Mouse (Mus musculus) gastrocnemius, postnatal 25 days (tissue): ENCODE data around the gene Mitd1. TPM values are rescaled to one million over a fixed set of nuclear protein-coding genes. Genes with fewer than 3 reads are reported as not detected.

Experiments used
- DNase-seq: peaks from one replicate; pipeline ENCODE4 v3.0.0; 2022
- long read RNA-seq, 2 experiments: library from polyadenylated mRNA; stranded (forward); transcript quantifications; one replicate each; pipeline ENCODE4 v2.0.0; 2021
- total RNA-seq, 2 experiments: library from RNA; stranded (reverse); gene quantifications; 1 replicate in 1 of 2; 2 replicates in 1 of 2; pipeline ENCODE4 v1.2.3; 2021

Gene Mitd1
- 1 to 10 TPM; 2.5 to 3.0 TPM for total RNA-seq
- long read RNA-seq, experiment 1, partial matches to known transcripts, result 2 of 3 reads
- long read RNA-seq, experiment 1, other reads (novel, unspliced or antisense), result 0 of 3 reads
- long read RNA-seq, experiment 2, partial matches to known transcripts, result 1 of 1 reads
- long read RNA-seq, experiment 2, other reads (novel, unspliced or antisense), result 0 of 1 reads

DNA sequence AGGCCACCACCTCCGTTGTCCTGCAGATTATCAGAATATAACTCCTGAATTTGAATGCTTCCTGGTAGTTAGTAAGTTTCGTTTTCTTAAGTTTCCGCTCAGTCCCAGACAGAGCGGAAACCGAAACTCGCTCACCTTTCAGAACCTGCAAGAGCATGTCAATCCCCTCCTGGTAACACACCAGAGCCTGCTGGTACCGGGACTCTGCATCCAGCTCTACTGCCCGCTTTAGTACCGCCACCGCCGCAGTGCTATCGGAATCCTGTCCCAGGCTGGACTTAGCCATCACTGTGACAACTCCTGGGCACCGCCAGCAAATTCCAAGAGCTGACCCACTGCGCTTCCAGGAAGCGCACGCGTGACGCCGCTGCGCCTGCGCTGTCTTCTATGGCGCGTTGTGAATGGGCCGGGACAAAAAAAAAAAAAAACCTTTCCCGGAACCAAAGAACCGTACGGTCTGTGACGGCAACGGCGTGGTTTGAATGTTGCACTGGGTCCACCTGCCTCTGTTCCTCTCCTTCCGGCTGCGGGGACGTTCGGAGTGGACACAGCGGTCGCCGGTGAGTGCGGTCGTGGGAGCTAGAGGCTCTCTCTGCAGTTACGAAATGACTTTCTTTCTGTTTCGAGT is at the start of gene Mitd1, which contains the start of gene Mrpl30:
Gene Mitd1 (minus strand): TSS at position 387 of the 628 bp plus-strand sequence.
Gene Mrpl30 (plus strand): TSS at position 453 of the 628 bp plus-strand sequence.
- DNase-seq, result peak; percentile 88

DNA sequence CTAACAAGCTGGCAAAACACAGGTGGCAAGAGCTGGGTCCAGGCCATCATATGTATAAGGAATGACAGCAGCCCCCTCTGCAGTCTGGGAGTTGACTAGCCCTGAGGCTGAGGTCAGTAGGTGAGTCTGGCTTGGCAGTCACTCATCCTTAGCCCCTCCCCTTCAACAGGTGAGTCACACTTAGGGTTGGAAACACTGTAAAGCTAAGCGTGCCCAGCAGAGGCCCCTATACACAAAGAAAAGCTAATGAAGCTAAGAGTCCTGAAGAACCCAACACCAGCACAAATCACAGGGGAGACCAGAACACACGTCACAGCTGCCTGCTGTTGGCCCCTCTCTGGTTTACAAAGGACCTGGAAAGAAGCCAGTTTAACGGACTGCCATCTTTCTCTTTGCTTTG is 41.6 kb upstream of the Mitd1 start:
- DNase-seq, result no peak

DNA sequence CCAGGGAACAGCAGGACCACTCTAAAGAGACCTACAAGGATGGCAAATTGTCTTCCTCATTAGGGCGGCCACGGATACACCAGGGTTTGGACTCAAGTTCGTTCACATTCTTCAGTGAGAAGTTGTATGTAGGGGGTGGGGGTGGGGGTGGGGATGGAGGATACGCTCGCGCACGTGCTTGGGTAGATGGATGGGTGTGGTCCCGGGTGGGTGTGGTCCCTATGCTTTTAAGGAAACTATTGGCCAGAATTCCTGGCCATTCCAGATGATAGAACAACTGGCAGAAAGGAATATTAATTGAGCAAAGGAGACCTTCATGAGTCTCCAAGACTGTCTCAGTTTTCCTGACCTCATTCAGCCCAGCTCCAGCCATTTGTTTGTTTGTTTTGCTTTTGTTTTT is 35.8 kb upstream of the Mitd1 start:
- DNase-seq, result no peak

DNA sequence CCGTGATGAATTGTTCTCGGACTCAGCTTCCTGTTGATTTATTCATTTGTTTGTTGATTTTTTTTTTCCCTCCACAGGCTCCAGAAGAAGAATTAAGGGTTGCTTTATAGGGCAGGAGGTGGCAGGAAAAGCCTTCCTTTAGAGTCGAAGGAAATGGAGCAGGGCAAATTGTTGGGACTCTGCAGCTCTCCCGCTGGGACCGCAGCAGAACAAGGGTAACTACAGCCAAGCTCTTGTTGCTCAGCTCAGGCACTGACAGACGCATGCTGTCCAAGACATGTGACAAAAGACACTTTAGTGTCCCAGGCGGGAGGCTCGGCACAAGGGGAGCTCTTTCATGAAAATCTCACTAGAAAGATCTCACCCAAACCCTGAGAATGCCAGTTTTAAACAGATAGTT is 32.3 kb upstream of the Mitd1 start:
- DNase-seq, result no peak

DNA sequence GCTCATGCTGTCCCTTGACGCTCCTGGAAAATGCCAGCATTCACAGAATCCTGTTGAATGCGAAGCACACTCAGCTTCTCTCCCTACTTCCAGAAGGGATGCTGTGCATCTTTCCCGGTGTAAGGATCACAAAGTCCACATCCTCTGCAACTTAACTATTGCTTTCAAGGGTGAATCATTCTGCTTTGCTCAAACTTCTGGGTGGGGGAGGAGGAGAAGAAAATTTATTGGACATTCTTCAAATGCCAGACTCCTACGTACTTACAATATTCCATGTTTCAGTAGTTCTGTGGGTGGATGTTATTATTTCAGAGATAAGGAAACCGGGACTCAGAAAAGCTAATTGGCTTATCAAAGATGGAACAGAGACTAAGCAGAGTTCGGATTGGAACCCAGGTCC is 27.9 kb upstream of the Mitd1 start:
- DNase-seq, result no peak

DNA sequence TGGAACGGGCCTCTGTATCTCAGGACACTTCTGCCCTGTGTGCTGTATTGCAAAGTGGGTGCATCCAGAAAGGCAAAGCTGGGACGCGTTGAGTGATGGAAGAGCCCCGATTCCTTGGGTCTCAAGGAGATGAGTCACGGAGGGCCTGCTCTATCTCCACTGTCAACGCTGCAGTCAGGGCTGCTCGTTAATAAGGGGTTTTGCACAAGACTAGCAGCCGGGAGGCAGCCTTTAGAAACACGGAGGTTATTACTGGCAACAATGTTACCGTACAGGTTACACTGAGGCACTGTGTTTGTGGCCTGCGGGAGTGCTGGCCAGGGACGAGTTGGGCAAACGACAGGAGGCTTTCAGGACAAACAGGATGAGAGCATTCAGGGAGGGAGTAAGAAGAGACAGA is 27.5 kb upstream of the Mitd1 start:
- no peak for DNase-seq

DNA sequence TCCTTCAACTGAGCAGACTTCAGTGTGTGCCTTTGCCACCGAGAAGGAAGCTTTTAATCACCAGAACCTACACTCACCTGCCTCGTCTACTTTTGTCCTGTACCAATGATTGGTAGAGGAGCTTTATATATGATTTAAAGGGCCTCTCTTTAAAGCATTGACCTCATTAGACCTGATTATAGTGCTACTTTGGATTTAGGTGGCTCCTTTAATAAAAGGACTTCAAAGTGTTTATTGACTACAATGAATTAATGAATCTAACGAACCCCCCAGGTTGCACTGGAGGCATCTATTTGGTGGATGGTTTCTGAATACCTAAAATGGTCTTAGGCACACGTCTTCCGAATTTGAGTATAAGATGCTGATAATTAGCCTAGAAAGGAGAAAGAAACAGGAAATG is 26.2 kb upstream of the Mitd1 start, which contains the start of gene Lyg2:
Gene Lyg2 (minus strand): TSS at position 101 of the 400 bp plus-strand sequence.
- DNase-seq, result no peak

DNA sequence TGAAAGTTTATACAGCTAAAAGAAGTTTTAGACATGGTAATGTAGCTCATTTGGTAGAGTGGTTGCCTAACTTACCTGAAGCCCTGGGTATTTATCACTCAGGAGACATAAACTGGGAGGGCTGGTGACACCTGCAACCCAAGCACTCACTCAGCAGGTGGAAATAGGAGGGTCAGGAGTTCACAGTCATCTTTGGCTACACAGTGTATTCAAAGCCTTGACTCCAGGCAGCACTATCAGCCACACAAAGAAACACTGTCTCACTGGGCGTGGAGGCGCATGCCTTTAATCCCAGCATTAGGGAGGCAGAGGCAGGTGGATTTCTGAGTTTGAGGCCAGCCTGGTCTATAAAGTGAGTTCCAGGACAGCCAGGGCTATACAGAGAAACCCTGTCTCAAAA is 22.5 kb upstream of the Mitd1 start:
- DNase-seq, result no peak

DNA sequence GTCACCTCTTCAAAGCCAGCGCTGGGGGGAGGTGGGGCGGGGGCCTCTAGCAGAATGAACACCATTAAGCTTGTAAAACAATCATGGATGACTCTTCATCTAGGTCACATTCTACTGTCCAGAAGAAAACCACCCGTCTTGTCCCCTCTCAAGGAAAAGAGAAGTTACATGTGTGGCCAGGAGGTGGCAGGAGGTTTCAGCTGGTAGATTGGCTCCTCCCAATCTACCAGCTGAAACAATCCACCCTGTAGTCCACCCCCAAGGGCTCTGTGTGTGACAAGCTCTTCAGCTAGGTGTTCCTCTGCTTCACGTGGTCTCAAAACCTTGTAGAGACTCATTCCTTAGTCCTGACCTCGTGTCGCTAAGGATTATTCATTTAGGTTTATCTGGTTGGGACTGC is 13.0 kb upstream of the Mitd1 start:
- DNase-seq, result no peak

DNA sequence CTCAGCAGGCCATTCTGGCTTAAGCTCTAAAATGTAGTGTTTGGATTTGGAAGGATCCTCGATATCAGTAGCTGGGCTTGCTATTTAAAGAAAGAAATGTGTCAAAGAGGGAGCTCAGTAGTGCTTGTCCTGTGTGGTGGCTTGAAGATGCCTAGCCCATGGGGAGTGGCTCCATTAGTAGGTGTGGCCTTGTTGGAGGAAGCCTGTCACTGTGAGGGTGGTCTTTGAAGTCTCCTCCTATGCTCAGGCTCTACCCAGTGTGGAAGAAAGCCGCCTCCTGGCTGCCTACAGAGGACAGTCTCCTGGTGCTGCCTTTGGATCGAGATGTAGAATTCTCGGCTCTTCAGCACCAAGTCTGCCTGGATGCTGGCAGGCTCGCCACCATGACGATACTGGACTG is 10.1 kb upstream of the Mitd1 start:
- DNase-seq, result no peak

DNA sequence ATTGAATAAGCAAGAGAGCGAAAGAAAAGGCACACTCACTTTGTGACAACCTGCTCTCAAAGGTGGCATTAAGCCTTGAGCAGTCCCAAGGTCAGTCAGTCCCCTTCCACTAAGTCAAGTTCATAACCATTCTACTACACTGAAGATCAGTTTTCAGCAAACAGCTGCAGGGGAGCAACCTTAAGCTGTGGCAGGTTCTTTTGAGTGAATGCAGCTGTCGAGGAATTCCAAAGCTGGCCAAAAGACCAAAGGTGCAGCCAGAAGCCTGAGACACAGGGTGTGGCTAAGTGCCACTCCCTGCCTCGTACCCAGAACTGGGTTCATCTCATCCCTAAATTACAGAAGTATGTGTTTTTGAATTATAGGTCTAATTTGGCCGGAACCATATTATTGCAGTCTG is 9.6 kb upstream of the Mitd1 start:
- DNase-seq, result no peak

DNA sequence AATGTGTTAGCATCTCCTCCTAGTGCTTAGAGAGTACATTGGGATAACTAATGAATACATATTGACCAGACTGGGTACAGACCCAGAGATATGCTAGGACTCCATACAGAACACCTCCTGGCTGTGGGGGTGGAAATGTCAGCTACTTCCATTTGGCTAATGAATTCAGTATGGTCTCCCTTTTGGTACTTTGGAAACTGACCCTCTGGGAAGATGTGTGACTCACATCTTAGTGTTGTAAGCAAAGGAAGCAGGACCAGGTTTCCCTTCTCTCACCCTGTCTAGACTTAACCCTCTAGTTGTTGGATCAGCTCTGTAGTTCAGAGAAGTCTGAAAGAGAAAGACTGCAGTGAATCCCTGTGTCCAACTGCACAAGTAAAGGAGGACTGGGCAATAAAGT is 4.4 kb upstream of the Mitd1 start:
- DNase-seq, result no peak

DNA sequence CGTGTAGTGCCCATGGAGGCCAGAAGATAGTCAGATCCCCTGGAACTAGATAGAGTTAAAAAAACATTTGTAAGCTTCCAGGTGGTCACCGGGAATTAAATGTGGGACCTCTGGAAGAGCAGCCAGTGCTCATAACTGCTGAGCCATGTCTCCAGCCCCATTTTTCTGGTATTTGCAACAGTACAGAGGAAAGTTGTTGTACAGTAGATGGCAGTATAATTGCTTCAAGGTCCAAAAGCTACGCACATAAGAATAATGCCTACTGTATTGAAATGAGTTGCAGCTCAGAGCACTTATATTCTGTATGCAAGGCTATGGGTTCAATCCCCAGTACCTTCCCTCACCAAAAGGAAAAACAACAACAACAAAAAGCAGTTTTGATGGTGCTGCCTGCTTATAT is 1.2 kb upstream of the Mitd1 start:
- DNase-seq, result no peak

DNA sequence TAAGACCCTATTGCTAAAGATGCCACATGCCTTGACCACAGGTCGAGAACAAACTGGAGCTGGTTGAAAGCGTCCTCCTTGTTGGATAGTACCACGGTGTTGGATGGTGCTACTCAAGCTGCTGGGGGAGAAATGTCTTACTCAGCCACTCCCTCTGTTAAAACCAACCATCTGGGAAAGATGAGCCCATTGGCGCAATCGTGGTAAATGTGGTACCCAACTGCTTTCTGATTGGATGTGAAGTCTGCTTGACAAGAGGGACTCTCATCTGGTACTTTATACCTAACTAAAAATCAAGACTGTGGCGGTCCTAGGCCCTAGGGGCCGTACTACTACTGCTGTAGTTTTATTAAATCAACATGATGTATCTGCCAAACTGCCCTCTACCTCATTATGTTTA is 1.0 kb downstream of the Mitd1 start:
- DNase-seq, result no peak

DNA sequence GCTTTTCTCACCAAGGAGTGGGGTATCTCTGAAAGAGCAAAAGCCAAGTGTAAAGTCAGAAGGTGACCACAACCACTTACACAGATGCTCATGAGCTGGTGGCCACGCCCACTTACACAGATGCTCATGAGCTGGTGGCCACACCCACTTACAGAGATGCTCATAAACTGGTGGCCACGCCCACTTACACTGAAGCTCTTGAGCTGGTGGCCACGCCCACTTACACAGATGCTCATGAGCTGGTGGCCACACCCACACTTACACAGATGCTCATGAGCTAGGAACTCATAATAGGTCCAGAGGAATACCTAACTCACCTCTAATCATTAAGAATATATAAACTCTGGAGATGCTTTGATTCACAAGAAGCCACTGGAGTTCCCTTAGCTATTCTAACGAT is 5.8 kb downstream of the Mitd1 start:
- no peak for DNase-seq

DNA sequence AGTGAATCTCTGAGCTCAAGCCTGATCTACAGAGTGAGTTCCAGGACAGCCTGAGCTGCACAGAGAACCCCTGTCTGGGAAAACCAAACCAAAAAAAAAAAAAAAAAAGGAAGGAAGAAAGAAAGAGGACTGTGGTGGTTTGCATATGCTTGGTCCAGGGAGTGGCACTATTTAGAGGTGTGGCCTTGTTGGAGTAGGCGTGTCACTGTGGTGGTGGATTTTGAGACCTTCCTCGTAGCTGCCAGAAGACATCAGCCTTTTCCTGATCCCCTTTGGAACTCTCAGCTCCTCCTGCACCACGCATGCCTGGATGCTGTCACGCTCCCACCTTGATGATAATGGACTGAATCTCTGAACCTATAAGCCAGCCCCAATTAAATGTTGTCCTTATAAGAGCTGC is 6.8 kb downstream of the Mitd1 start:
- no peak for DNase-seq

DNA sequence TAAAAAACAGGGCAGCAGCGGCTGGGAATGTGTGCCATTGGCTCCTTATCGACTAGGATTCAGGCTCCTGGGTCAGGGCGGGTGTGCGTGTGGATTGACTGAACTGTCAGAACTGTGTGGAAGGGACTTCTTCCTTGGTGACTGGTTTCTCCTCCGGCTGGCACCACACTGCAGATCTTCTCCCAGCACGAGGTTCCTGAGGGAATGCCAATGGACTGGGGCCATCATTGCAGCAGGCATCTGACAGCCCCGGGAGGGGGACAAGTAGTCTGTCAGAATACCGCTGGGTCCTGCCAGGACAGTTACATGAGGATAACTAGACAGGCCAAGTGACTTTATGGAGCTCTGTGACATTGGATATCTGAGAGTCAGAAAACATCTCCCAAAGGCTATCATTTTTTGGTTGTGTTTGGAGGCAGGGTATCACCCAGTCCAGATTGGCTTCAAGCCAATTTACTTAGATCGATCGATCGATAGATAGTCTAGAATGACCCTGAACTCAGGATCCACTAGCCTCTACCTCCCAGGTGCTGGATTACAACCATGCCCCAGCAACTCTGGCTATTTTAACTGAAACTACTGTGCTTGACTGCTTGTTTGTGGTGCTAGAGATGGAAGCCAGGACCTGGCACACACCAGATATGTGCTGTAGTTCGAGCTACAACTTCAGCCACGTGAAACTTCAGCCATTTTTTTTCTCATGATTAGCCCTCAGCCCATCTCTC is 12.3 kb downstream of the Mitd1 start:
- DNase-seq, result no peak

DNA sequence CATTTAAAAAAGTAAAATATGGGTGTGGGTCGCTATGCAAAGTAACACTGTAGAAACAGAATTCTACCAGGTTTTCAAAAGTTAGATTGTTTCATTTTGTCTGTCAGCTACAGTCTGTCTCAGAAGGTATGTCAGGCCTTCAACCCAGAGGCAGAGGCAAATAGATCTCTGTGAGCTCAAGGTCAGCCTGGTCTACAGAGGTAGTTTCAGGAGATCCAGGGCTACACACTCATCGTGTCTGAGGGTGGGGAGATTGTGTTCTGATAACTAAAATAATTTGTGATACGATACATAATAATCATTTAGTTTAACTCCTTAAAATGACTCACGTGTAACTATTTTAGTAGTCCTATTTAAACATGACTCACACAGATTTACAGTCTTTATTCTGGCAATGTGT is 17.1 kb downstream of the Mitd1 start:
- DNase-seq, result no peak

DNA sequence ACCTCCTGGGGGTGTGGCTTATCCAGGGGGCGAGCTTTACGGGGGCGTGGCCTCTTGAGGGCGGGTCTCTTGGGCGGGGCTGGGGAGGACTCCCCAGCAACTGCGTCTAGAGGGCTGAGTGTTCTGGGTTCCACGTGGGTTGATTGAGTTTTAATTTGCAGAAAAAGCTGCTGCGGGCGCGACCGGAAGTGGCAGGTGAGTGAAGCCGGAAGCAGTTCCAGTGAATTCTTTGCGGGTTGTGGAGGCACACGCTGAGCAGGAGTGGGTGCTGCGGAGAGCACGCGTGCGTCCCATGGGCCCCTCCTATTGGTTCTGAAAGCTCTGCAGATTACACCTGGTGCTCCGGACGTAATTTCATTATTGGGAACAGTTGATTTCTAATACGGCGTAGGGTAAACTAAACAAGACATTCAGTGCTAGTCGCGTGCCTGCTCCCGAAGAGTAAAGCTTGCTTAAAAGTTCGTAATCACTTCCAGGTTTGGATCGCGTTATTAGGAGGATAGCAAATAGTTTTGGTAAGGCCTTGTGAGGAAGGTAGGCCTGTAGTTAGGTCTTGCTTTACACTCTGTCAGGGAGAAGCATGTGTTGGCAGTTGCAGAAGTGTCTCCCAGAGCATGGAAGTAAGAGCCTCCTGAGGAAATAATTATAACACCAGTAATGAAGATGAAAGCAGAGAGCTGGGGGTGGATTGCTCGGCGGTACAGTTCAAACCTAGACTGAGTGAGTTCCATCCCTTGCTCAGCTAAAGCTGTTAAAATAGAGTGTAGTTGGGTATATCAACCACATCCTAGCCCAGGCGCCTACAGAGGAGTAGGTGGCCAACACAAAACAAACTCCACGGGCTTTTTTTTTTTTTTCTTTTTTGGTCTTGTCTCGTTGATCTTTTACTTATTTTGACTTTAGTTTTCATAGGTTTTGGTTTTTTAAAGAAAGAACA is 17.8 kb downstream of the Mitd1 start:
- peak; percentile 74 for DNase-seq

DNA sequence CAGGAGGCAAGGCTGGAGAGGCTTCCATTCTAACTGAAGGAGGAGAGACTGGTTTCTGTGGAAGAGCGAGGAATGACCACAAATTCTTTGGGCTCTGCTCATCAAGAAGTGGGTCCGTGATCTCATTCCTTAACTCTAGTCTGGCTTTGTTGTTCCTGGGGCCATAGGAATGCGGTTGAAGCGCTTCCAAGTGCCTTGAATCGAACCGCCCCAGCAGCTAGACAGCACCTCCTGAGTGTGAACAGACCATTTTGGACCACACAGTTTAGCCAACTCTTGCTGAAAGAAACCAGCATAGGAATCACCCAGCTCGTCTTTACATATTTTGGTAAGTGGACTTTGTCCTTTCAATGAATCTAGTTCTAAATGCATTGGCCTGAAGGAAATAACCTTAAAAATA is 18.5 kb downstream of the Mitd1 start, which contains the start of gene Lipt1:
Gene Lipt1 (plus strand): TSS at position 35 of the 400 bp plus-strand sequence.
- DNase-seq, result no peak

DNA sequence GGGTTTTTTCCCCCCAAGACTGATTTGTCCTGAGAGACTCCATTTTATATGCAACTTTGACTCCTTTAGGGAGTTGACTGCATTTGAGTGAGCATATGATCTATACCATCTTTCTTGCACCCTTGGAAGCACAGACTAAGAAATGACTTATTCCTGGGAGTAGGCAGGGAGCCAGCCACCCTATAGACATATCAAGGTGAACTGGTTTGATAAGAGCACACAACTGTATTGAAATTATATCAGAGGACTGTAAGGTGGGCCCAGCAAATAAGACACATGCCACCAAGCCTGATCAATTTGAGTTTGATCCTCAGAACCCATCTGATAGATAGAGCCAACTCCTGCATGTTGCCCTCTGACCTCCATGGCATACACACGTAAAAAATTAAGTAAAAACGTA is 20.8 kb downstream of the Mitd1 start:
- DNase-seq, result no peak

DNA sequence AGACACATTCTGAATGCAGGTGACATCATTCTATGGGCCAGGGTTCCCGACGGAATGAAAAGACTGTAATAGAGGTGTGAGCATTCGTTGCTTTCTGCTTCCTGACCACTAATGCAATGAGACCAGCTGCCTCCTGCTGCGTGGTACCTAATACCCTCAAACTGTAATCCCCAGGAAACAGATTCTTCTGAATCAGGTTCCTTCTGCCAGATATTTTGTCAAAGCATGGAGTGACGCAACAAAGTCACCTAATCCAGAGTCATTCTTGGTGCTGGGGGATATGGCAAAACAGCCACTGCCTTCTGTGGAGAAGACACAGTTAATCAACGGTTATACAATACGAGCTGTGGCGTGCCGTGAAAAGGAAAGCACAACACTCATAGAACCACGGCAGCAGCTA is 21.6 kb downstream of the Mitd1 start:
- DNase-seq, result no peak
